Mouse (Mus musculus): ENCODE measurements around the gene Unk. TPM values are rescaled to one million over a fixed set of nuclear protein-coding genes. Genes with fewer than 3 reads are reported as not detected.

Unk gene
- polyA plus RNA-seq, 1 experiment from 2014 or later, result 19.3 TPM

- no peak overlapping the region for H3K4me3 ChIP-seq (ENCODE audit: control insufficient read depth in 1 of 2, insufficient read depth in 1 of 2, low read depth in 1 of 2, low read length in 2 of 2)
- H3K4me2 ChIP-seq (ENCODE audit: low read length), result no peak overlapping the region
- H3K9me3 ChIP-seq (ENCODE audit: control insufficient read depth, low read length), result no peaks in the 10 kb centered on the region
- no peaks in the 10 kb centered on the region for H3K27me3 ChIP-seq (ENCODE audit: control insufficient read depth, insufficient read depth, low read length)
- H3K4me1 ChIP-seq (ENCODE audit: control insufficient read depth in 2 of 2, insufficient read depth in 2 of 2, low read length in 2 of 2), result peaks cover 3 to 12% of the 10 kb centered on the region in 2 experiments; a peak in 3 of 4 replicates
- H3K9ac ChIP-seq (ENCODE audit: low read length), result no peak overlapping the region
- WGBS, result 58% methylated on average over 5 of the region's 5 CpGs
- no peak for ATAC-seq (ENCODE audit: insufficient number of reproducible peaks, insufficient read depth, low FRiP score, low read depth)
- H3K36me3 ChIP-seq (ENCODE audit: control insufficient read depth, insufficient read depth, low read length), result no peaks in the 10 kb centered on the region
- no peak overlapping the region for H3K27ac ChIP-seq (replicated peaks in 1 of 2; ENCODE audit: control insufficient read depth in 1 of 2, insufficient read depth in 1 of 2, low read depth in 2 of 2, low read length in 2 of 2)
Measured at GRCm38 (mm10) chr11:116071510-116071909, 41.4 kb downstream of the Unk start.

- Histone ChIP-seq H3K27me3 (ENCODE audit: control insufficient read depth, insufficient read depth, low read length) (no peaks in the 10 kb centered on the region), H3K9me3 (ENCODE audit: control insufficient read depth, low read length) (no peaks in the 10 kb centered on the region), H3K4me3 (ENCODE audit: control insufficient read depth in 1 of 2, insufficient read depth in 1 of 2, low read depth in 1 of 2, low read length in 2 of 2) (no peak overlapping the region), H3K4me2 (ENCODE audit: low read length) (no peak overlapping the region), H3K36me3 (ENCODE audit: control insufficient read depth, insufficient read depth, low read length) (no peaks in the 10 kb centered on the region), H3K9ac (ENCODE audit: low read length) (no peak overlapping the region), H3K27ac (replicated peaks in 1 of 2; ENCODE audit: control insufficient read depth in 1 of 2, insufficient read depth in 1 of 2, low read depth in 2 of 2, low read length in 2 of 2) (no peak overlapping the region), H3K4me1 (ENCODE audit: control insufficient read depth in 2 of 2, insufficient read depth in 2 of 2, low read length in 2 of 2) (peaks cover 9 to 21% of the 10 kb centered on the region in 2 experiments)
- no peak for ATAC-seq (ENCODE audit: insufficient number of reproducible peaks, insufficient read depth, low FRiP score, low read depth)
- WGBS, result 49% methylated on average over 3 of the region's 3 CpGs
Measured at GRCm38 (mm10) chr11:116072608-116073007, 42.5 kb downstream of the Unk start.

GRCm38 (mm10) chr11:116074436-116074991 is 44.4 kb downstream of the Unk start:
- Histone ChIP-seq H3K4me1 (ENCODE audit: control insufficient read depth in 2 of 2, insufficient read depth in 2 of 2, low read length in 2 of 2) (peaks cover 18 to 37% of the 10 kb centered on the region in 2 experiments), H3K4me2 (ENCODE audit: low read length) (no peak overlapping the region), H3K4me3 (ENCODE audit: control insufficient read depth in 1 of 2, insufficient read depth in 1 of 2, low read depth in 1 of 2, low read length in 2 of 2) (no peak overlapping the region), H3K36me3 (ENCODE audit: control insufficient read depth, insufficient read depth, low read length) (peaks cover 10% of the 10 kb centered on the region), H3K9ac (ENCODE audit: low read length) (no peak overlapping the region), H3K9me3 (ENCODE audit: control insufficient read depth, low read length) (no peaks in the 10 kb centered on the region), H3K27ac (replicated peaks in 1 of 2; ENCODE audit: control insufficient read depth in 1 of 2, insufficient read depth in 1 of 2, low read depth in 2 of 2, low read length in 2 of 2) (no peak overlapping the region), H3K27me3 (ENCODE audit: control insufficient read depth, insufficient read depth, low read length) (no peaks in the 10 kb centered on the region)
- WGBS, result 54% methylated on average over 7 of the region's 7 CpGs
- ATAC-seq (ENCODE audit: insufficient number of reproducible peaks, insufficient read depth, low FRiP score, low read depth), result peak; percentile 18; the same call in 1 of the 2 replicates

GRCm38 (mm10) chr11:116075539-116076265 is 45.6 kb downstream of the Unk start:
- Histone ChIP-seq H3K9ac (ENCODE audit: low read length) (no peak overlapping the region), H3K27ac (replicated peaks in 1 of 2; ENCODE audit: control insufficient read depth in 1 of 2, insufficient read depth in 1 of 2, low read depth in 2 of 2, low read length in 2 of 2) (no peak overlapping the region), H3K27me3 (ENCODE audit: control insufficient read depth, insufficient read depth, low read length) (no peaks in the 10 kb centered on the region), H3K4me3 (ENCODE audit: control insufficient read depth in 1 of 2, insufficient read depth in 1 of 2, low read depth in 1 of 2, low read length in 2 of 2) (no peak overlapping the region), H3K4me1 (ENCODE audit: control insufficient read depth in 2 of 2, insufficient read depth in 2 of 2, low read length in 2 of 2) (peaks cover 18 to 37% of the 10 kb centered on the region in 2 experiments), H3K4me2 (ENCODE audit: low read length) (no peak overlapping the region), H3K36me3 (ENCODE audit: control insufficient read depth, insufficient read depth, low read length) (peaks cover 22% of the 10 kb centered on the region), H3K9me3 (ENCODE audit: control insufficient read depth, low read length) (no peaks in the 10 kb centered on the region)
- ATAC-seq (ENCODE audit: insufficient number of reproducible peaks, insufficient read depth, low FRiP score, low read depth), result no peak
- WGBS, result 38% methylated on average over 20 of the region's 20 CpGs

- no peak overlapping the region for H3K27ac ChIP-seq (replicated peaks in 1 of 2; ENCODE audit: control insufficient read depth in 1 of 2, insufficient read depth in 1 of 2, low read depth in 2 of 2, low read length in 2 of 2)
- no peak overlapping the region for H3K4me3 ChIP-seq (ENCODE audit: control insufficient read depth in 1 of 2, insufficient read depth in 1 of 2, low read depth in 1 of 2, low read length in 2 of 2)
- peaks cover 18 to 37% of the 10 kb centered on the region in 2 experiments for H3K4me1 ChIP-seq (ENCODE audit: control insufficient read depth in 2 of 2, insufficient read depth in 2 of 2, low read length in 2 of 2)
Measured at GRCm38 (mm10) chr11:116076266-116076540, 46.1 kb downstream of the Unk start.

GRCm38 (mm10) chr11:116076836-116077235 is 46.7 kb downstream of the Unk start:
- H3K36me3 ChIP-seq (ENCODE audit: control insufficient read depth, insufficient read depth, low read length), result peaks cover 33% of the 10 kb centered on the region
- H3K9ac ChIP-seq (ENCODE audit: low read length), result no peak overlapping the region
- 59% methylated on average over 7 of the region's 7 CpGs for WGBS
- no peak for ATAC-seq (ENCODE audit: insufficient number of reproducible peaks, insufficient read depth, low FRiP score, low read depth)
- no peak overlapping the region for H3K27ac ChIP-seq (replicated peaks in 1 of 2; ENCODE audit: control insufficient read depth in 1 of 2, insufficient read depth in 1 of 2, low read depth in 2 of 2, low read length in 2 of 2)
- H3K4me1 ChIP-seq (ENCODE audit: control insufficient read depth in 2 of 2, insufficient read depth in 2 of 2, low read length in 2 of 2), result peaks cover 18 to 37% of the 10 kb centered on the region in 2 experiments
- no peak overlapping the region for H3K4me3 ChIP-seq (ENCODE audit: control insufficient read depth in 1 of 2, insufficient read depth in 1 of 2, low read depth in 1 of 2, low read length in 2 of 2)
- H3K9me3 ChIP-seq (ENCODE audit: control insufficient read depth, low read length), result no peaks in the 10 kb centered on the region
- H3K4me2 ChIP-seq (ENCODE audit: low read length), result 0 out of 2 replicates have a peak overlapping the region, but pooled peaks have one; percentile 24
- H3K27me3 ChIP-seq (ENCODE audit: control insufficient read depth, insufficient read depth, low read length), result no peaks in the 10 kb centered on the region

More at GRCm38 (mm10) chr11:116076266-116076540, 46.1 kb downstream of the Unk start:
- no peak overlapping the region for H3K9ac ChIP-seq (ENCODE audit: low read length)
- no peaks in the 10 kb centered on the region for H3K9me3 ChIP-seq (ENCODE audit: control insufficient read depth, low read length)
- 64% methylated on average over 7 of the region's 7 CpGs for WGBS
- no peaks in the 10 kb centered on the region for H3K27me3 ChIP-seq (ENCODE audit: control insufficient read depth, insufficient read depth, low read length)
- no peak overlapping the region for H3K4me2 ChIP-seq (ENCODE audit: low read length)
- peaks cover 27% of the 10 kb centered on the region for H3K36me3 ChIP-seq (ENCODE audit: control insufficient read depth, insufficient read depth, low read length)
- no peak for ATAC-seq (ENCODE audit: insufficient number of reproducible peaks, insufficient read depth, low FRiP score, low read depth)

- H3K9me3 ChIP-seq (ENCODE audit: control insufficient read depth, low read length), result no peaks in the 10 kb centered on the region
- peak within 1 kb of the TSS in 1 of 2 experiments; percentile 44; a peak in 1 of 4 replicates for H3K27ac ChIP-seq (replicated peaks in 1 of 2; ENCODE audit: control insufficient read depth in 1 of 2, insufficient read depth in 1 of 2, low read depth in 2 of 2, low read length in 2 of 2)
- H3K4me3 ChIP-seq (ENCODE audit: control insufficient read depth in 1 of 2, insufficient read depth in 1 of 2, low read depth in 1 of 2, low read length in 2 of 2), result peak within 1 kb of the TSS in 1 of 2 experiments; percentile 18; a peak in 1 of 4 replicates
- peak; percentile 38 for ATAC-seq (ENCODE audit: insufficient number of reproducible peaks, insufficient read depth, low FRiP score, low read depth)
- H3K4me2 ChIP-seq (ENCODE audit: low read length), result peak within 1 kb of the TSS; percentile 54
- H3K36me3 ChIP-seq (ENCODE audit: control insufficient read depth, insufficient read depth, low read length), result peaks cover 41% of the 10 kb centered on the region
- 64% methylated on average over 22 of the region's 22 CpGs for WGBS
- H3K4me1 ChIP-seq (ENCODE audit: control insufficient read depth in 2 of 2, insufficient read depth in 2 of 2, low read length in 2 of 2), result peaks cover 18 to 37% of the 10 kb centered on the region in 2 experiments
- peak within 1 kb of the TSS; percentile 58 for H3K9ac ChIP-seq (ENCODE audit: low read length)
- no peaks in the 10 kb centered on the region for H3K27me3 ChIP-seq (ENCODE audit: control insufficient read depth, insufficient read depth, low read length)
Measured at GRCm38 (mm10) chr11:116077446-116078204, 47.5 kb downstream of the Unk start, which contains the start of gene Unc13d. TSS of gene Unc13d (minus strand) at chr11:116077961.
